In the genomic region with DNA sequence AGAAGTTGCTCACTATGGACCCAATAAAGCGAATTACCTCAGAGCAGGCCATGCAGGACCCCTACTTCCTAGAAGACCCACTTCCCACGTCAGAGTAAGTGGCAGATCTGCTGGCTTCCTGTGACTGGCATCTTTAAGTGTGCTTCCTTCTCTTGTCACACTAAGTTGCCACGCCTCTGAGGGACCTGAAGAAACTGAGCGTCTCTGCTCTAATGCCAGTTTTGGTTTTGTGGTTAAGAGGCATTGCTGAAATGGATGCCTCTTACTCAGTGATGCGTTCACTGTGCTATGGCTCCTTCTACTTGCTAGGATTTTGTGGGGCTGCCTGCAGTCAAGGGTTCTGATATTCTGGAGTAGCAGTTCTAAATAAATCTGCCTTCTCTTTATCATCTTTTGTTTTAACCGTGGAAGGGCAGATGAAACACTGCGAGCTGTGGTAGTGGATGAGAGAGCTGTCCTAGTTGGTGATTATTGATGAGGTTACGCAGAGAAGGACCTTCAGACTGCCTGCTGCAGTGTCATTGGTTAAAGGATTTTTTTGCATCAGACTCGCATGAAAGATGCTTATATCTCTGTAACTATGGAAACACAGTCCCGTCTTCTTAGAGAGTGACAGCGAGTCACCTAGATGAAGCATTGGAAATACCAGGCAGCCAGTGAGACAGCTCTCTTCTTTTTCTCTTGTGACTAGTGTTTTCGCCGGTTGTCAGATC, we compare ENCODE assay signal across 13 mouse cellular contexts.
DNase-seq lines count a peak whose midpoint lies in the region; ATAC-seq lines count a peak whose summit lies in the region.
"Had no signal": no experiment of that assay in that cellular context is flagged by ENCODE, and none has a peak within 500 bp of the region (broad histone marks: within the 10 kb centered on the region; RNA-seq: fewer than 3 reads in every experiment).

No protein-coding gene starts in this region.

- peak; percentile 51; the same call in 1 of the 2 replicates for ATAC-seq in hindbrain, embryonic 16.5 days
- ATAC-seq in hindbrain, embryonic 11.5 days (ENCODE audit: low FRiP score): no peak
- no peak for ATAC-seq in neural tube, embryonic 13.5 days (ENCODE audit: low read depth)
- peak; percentile 48; the same call in 1 of the 2 replicates for ATAC-seq in neutrophil, adult 5-6 weeks (ENCODE audit: extremely low read depth, insufficient number of reproducible peaks, low FRiP score, poor library complexity, severe bottlenecking)

- DNase-seq in hindbrain, embryonic 11.5 days (ENCODE audit: low spot score): no peak
- DNase-seq in neural tube, embryonic 10.5 days (ENCODE audit: extremely low spot score, low spot score): no peak
- DNase-seq in NIH3T3 (ENCODE audit: low read depth): peak; percentile 31
- DNase-seq in gastrocnemius, postnatal 4 days (ENCODE audit: low spot score in 2 of 2): no peak
- DNase-seq: right cerebral cortex, adult 18-20 months; thymus, adult 2 months had no signal

- no peak overlapping the region for H3K4me3 ChIP-seq in hindbrain, embryonic 16.5 days (ENCODE audit: low read length)
- H3K4me3 ChIP-seq in hindbrain, embryonic 11.5 days (ENCODE audit: low read depth, low read length): no peak overlapping the region
- no peak overlapping the region for H3K4me3 ChIP-seq in neural tube, embryonic 13.5 days
- H3K4me3 ChIP-seq: forebrain, embryonic 10.5 days; gastrocnemius, adult 2 months; midbrain, embryonic 12.5 days; neural tube, embryonic 15.5 days had no signal

- H3K27me3 ChIP-seq in hindbrain, embryonic 16.5 days (replicated peaks; ENCODE audit: control insufficient read depth, insufficient read depth, low read length): no peaks in the 10 kb centered on the region
- no peaks in the 10 kb centered on the region for H3K27me3 ChIP-seq in hindbrain, embryonic 11.5 days (ENCODE audit: control insufficient read depth, insufficient read depth, low read length)
- H3K27me3 ChIP-seq in neural tube, embryonic 13.5 days: no peaks in the 10 kb centered on the region
- H3K27me3 ChIP-seq: midbrain, embryonic 12.5 days; neural tube, embryonic 15.5 days had no signal

- H3K9ac ChIP-seq in hindbrain, embryonic 16.5 days (ENCODE audit: low read depth, low read length): no peak overlapping the region
- H3K9ac ChIP-seq in hindbrain, embryonic 11.5 days (ENCODE audit: low read depth, low read length): no peak overlapping the region
- H3K9ac ChIP-seq in neural tube, embryonic 13.5 days: no peak overlapping the region
- H3K9ac ChIP-seq: midbrain, embryonic 12.5 days; neural tube, embryonic 15.5 days had no signal

- no peak overlapping the region for H3K27ac ChIP-seq in hindbrain, embryonic 16.5 days (ENCODE audit: low read depth, low read length)
- no peak overlapping the region for H3K27ac ChIP-seq in hindbrain, embryonic 11.5 days (ENCODE audit: low read depth, low read length)
- 0 out of 2 replicates have a peak overlapping the region, but pooled peaks have one; percentile 11 for H3K27ac ChIP-seq in neural tube, embryonic 13.5 days (replicated peaks)
- H3K27ac ChIP-seq: forebrain, embryonic 10.5 days; gastrocnemius, adult 2 months; midbrain, embryonic 12.5 days; neural tube, embryonic 15.5 days had no signal

- H3K4me2 ChIP-seq in hindbrain, embryonic 16.5 days (ENCODE audit: low read length): no peak overlapping the region
- H3K4me2 ChIP-seq in hindbrain, embryonic 11.5 days (replicated peaks; ENCODE audit: low read depth, low read length): no peak overlapping the region
- H3K4me2 ChIP-seq in neural tube, embryonic 13.5 days: no peak overlapping the region
- H3K4me2 ChIP-seq: midbrain, embryonic 12.5 days; neural tube, embryonic 15.5 days had no signal

- no peaks in the 10 kb centered on the region for H3K9me3 ChIP-seq in hindbrain, embryonic 16.5 days (ENCODE audit: control insufficient read depth, low read length)
- no peaks in the 10 kb centered on the region for H3K9me3 ChIP-seq in hindbrain, embryonic 11.5 days (ENCODE audit: control insufficient read depth, low read length)
- no peaks in the 10 kb centered on the region for H3K9me3 ChIP-seq in neural tube, embryonic 13.5 days
- H3K9me3 ChIP-seq: forebrain, embryonic 10.5 days; midbrain, embryonic 12.5 days; neural tube, embryonic 15.5 days had no signal

- 75% methylated on average over 13 of the region's 13 CpGs for WGBS in hindbrain, embryonic 16.5 days
- WGBS in hindbrain, embryonic 11.5 days: 93% methylated on average over 13 of the region's 13 CpGs
- WGBS in neural tube, embryonic 13.5 days: 89% methylated on average over 13 of the region's 13 CpGs

- H3K36me3 ChIP-seq in hindbrain, embryonic 16.5 days (ENCODE audit: control insufficient read depth, insufficient read depth, low read length): peaks cover 23% of the 10 kb centered on the region
- 0 out of 2 replicates have a peak, but pooled peaks cover 3% of the 10 kb centered on the region for H3K36me3 ChIP-seq in hindbrain, embryonic 11.5 days (ENCODE audit: control insufficient read depth, insufficient read depth, low read length)
- peaks cover 67% of the 10 kb centered on the region for H3K36me3 ChIP-seq in neural tube, embryonic 13.5 days

- no peaks in the 10 kb centered on the region for H3K4me1 ChIP-seq in hindbrain, embryonic 16.5 days (ENCODE audit: control insufficient read depth, insufficient read depth, low read depth, low read length)
- H3K4me1 ChIP-seq in hindbrain, embryonic 11.5 days (replicated peaks; ENCODE audit: control insufficient read depth, insufficient read depth, low read length): no peaks in the 10 kb centered on the region
- H3K4me1 ChIP-seq in neural tube, embryonic 13.5 days (replicated peaks): peaks cover 7% of the 10 kb centered on the region; the same call in 1 of the 2 replicates
- H3K4me1 ChIP-seq: forebrain, embryonic 10.5 days; midbrain, embryonic 12.5 days; neural tube, embryonic 15.5 days had no signal

Comparison
In these comparisons a context has a peak if more than half of its experiments do, and no peak if none do; other contexts are left out.
1. ATAC-seq: peak in hindbrain, embryonic 16.5 days (single experiment) and neutrophil, adult 5-6 weeks (single experiment); none in hindbrain, embryonic 11.5 days (single experiment) and neural tube, embryonic 13.5 days (single experiment).